Mouse (Mus musculus): ENCODE measurements at regions not wholly inside any gene's neighbourhood (a gene's known extent, or its start where the extent isn't known, plus 50 kb on each side); places are given as distances from the start of the nearest gene placed in this dataset.

DNA sequence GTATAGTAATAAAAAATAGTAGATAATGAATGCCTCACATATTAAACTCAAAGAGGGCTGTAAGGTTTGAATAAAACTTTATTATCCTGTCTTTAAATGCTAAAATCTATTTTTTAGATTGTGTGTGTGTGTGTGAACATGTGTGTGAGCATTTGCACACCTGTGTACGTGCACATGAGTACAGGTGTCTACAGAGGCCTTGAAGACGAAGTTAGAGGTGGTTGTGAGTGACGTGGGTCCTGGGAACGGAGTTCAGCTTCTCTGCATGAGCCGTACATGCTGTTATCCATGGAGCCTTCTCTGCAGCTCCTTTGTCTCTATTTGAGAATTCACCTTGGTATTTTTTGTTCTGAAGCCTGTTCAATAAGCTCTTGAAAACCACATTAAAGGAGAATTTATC lies 129.8 kb upstream of the Hmgn3 start:
- DNase-seq (ENCODE audit: low spot score in 2 of 2), result no peak

DNA sequence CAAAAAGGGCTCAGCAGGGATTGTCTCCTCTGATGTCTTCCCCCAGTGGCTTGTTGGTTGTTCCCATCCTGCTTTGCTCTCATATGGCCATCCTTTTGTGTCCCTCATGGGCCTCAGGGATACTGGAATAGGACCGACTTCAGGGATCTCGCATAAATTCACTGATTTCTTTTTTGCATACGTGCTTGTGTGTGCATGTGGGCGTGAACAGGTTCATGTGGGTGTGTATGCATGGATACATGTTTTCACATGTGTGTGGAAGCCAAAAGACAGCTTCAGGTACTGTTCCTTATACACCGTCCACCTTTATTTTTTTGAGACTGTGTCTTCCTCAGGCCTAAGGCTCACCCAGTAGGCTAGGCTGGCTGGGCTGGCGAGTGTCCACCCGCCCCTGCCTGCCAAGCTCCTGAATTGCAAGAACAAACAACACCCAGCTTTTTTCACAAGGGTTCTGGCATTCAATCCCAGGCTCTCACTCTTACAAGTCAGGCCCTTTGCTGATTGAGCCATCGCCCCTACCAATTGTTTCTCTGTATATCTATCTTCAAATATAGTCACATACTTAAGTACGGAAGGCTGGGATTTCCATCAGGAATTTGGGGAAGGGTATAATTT lies 127.0 kb upstream of the Hmgn3 start:
- DNase-seq (ENCODE audit: low spot score in 2 of 2), result no peak

DNA sequence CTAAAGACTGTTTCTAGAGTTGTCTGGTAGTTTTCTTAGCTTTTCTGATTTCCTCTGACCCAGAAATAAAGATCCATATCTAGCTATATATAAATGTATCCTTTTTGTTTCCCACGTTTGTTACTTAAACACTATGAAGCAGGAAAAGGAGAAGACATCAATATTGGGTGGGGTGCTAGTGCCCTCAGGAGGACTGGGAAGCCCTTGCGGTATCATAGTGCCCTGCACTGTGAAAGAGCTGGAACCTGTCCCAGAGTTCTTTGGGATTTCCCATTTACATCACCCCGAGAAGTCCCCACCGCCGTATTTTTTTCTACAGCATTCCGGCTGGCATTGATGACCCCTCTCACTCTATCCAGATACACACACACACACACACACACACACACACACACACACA lies 119.3 kb upstream of the Hmgn3 start:
- no peak for DNase-seq (ENCODE audit: low spot score in 2 of 2)

DNA sequence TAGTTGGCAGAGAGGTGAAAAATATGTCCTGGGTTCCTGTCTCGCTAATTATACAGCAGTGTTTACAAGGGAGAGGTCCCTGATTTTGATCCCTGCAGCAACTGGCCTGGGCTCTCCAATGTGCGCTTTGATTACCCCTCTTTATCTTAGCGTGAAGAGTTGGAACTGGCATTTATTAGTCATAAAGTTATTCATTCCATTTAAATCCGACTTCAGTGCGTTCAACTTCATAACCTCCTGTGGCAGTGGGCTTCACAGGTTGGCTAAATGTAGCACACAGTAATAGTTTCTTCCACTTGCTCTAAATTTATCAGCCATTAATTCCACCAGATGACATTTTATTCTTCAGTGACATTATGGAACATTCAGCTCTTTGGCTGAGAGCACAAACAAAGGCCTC lies 113.0 kb upstream of the Hmgn3 start:
- DNase-seq (ENCODE audit: low spot score in 2 of 2), result no peak

DNA sequence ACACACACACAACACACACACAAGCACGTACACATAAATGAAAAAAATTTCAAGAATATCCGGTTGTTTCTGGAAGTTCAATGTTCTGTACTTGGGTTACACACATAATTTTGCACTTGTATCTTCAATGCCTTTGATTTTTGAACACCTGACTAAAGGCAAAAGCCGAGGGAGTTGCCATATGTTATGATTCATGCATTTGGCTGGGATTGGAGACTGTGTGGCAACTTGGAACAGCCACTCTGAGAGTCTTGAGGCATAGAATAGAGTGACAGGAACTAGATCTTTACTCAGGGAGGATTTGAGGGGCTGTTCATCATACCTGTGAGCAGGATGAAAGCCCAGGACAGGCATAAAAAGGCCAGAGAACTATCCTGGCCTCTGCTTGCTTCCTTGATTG lies 112.5 kb upstream of the Hmgn3 start:
- DNase-seq (ENCODE audit: low spot score in 2 of 2), result no peak

DNA sequence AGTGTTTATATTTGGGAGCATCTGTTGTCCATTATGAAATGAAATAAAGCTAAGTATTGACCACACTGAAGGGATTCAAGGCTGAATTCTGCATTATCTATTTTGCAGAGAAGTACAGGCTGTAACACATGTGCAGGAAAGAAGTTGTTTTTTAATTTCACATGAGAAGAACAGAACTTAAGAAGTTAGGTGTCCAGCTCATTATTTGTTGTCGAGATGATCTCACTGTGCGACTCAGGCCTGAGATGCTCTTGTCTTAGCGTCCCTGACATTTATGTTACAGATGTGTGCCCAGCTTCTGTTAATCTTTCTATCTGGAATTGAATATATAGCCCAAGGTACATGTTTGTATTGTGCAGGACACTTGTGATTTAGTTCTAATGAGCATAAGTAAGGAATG lies 112.0 kb upstream of the Hmgn3 start:
- DNase-seq (ENCODE audit: low spot score in 2 of 2), result no peak

DNA sequence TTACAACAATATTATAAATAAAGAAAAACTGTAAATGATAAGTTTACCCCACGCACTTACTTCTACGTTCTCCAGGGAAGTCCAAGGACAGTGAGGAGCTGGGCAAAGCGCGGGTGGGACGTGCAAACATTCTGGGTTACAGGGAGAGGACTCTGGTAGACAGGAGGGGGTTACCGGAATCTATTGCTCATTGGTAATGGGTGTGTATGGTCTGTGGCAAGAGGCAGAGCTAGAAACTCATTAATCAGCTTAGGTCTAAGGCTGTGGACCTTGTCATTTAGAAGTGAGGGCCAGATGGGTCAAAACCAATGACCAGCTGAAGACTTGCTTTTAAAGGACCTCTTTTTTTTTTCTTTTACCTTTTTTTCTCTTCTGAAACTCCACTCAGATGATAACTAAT lies 107.9 kb upstream of the Hmgn3 start:
- DNase-seq (ENCODE audit: low spot score in 2 of 2), result no peak

DNA sequence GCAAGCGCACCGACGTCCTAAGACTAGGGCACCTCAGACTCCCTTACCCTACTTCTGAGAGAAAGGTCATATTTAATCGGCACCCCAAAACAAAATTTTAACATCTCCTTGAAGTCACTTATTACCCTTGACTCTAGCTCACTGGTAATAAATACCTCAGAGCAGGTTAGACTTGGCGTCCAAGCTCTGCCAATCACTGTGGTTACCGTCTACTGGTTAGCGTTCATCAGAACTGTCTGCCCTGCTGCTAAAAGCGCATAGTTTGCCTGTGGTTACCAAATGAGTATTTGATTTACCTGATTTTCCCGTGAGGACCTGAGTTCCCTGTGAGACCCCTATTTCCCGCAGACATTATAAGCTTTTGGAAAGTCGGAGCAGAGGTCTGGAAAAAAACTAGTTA lies 107.3 kb upstream of the Hmgn3 start:
- DNase-seq (ENCODE audit: low spot score in 2 of 2), result no peak

DNA sequence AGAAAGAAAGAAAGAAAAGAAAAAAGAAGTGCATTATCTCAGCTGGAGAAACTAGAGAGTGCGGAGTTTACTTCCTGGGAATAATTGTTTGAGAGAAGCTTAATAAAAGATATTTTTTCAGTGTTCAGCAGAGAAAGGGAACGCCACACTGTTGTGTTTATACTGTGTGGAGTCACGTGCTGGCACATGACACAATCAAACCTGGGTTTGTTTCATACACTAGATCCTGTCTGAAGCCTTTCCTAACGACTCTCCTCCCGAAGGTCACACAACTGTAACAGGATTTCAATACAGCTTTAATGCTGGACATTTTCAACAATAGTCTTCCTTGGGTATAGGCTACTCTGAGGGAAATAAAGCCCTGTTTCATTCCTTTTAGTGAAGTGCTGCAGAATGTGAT lies 105.3 kb upstream of the Hmgn3 start:
- DNase-seq (ENCODE audit: low spot score in 2 of 2), result no peak

DNA sequence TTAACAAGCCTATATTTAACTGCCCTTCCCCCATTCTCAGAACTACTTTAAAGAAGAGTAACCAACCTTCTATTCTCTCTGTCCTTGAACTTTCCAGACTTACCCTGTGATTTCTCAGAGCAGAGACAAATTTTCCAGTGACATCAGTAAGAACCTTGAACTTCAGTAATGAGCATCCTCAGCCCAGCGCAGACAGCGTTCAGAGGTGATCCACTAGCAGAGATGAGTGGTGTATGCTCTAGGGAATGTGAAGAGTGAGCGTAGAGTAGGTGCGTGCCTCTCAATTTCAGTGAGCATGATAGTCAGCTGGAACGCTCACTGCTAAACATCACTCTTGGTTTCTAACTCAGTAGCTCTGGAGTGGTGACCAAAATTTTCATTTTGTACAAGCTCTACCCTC lies 103.4 kb upstream of the Hmgn3 start:
- DNase-seq (ENCODE audit: low spot score in 2 of 2), result no peak

DNA sequence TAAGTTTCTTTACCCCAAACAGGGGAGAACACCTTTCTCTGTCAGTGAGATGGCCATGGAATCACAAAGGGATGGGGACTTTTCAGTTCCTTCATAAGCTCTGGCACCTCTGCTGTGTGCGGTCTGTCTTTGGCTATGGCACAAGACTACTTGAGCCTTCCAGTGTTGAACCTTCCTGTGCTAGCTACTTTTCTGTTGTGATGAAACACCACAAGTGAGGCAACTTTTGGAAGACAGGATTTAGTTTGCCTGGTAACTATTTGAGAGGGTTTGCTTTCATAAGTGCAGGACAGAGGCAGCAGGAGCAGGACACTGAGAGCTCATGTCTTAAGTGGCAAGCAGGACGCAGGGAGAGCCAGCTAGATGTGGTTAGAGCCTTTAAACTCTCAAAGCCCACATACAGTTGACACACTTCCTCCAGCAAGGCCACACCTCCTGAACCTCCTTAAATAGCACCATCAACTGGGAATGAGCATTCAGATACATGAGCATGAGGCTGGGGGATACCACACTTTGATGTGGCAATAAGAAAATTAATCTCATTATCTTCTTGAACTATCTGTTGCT lies 101.8 kb upstream of the Hmgn3 start:
- DNase-seq (ENCODE audit: low spot score in 2 of 2), result no peak

DNA sequence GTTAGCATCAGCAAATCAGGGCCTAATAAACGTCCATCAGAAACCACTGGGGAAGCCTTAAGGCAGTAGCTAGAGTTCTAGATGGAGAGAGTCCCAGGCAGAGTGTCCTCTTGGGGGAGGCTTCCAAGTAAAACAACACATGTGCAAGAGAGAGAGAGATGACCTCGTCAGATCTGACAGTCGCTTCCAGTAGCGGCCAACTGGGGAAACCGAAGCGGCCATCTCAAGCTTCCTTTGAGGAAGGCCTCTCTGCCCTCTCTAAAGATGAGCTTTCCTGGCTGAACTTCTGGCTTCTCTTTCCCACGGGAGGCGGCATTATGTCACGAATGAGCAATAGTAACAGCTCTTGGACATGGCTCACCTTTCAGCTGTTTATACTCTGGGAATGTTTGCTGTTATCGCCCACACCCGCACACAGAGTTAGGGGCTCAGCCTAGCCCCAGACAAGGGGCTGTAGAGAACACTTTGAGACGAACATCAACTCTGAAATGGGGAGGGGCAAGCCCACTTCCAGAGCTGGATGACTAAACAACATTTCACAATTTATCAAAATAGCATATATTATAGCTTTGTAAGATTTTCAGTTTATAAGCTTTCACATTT lies 100.7 kb upstream of the Hmgn3 start:
- no peak for DNase-seq (ENCODE audit: low spot score in 2 of 2)

DNA sequence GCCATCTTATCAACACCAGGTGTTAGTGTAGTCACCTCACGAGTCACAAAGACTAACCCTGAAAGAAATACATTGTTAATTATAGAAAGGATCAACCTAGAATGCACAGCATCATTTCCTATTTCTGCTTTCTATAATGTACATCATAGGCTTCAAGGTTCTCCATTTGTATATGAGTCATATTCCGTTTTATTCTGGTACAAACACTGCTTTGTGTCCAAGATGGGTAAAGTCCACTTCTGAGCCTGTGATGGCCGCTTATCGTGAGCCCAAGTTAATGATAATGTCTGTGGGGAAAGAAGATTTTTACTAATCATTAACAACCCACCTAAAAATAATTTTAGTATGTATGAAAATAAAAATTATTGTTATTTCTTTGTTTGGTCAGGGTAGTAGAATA lies 94.6 kb upstream of the Hmgn3 start:
- DNase-seq (ENCODE audit: low spot score in 2 of 2), result no peak

DNA sequence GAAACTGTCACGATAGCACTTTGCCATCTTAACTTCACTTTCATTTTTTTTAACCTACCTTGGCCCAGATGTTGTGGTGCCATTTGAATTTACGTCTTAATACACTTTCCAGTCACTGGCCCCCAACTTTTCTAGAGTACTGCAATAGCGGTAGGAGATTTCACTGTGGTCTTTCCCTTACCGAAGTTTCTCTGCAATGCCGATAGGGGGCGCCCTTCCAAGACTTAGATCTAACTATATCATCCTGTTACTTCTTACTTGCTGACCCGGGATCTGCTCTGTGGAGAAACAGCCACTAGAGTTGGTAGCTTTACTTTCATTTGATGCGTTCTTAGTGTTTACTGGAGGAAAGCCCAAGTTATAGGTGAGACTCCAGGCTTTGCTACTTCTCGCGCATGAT lies 92.6 kb upstream of the Hmgn3 start:
- DNase-seq (ENCODE audit: low spot score in 2 of 2), result no peak

DNA sequence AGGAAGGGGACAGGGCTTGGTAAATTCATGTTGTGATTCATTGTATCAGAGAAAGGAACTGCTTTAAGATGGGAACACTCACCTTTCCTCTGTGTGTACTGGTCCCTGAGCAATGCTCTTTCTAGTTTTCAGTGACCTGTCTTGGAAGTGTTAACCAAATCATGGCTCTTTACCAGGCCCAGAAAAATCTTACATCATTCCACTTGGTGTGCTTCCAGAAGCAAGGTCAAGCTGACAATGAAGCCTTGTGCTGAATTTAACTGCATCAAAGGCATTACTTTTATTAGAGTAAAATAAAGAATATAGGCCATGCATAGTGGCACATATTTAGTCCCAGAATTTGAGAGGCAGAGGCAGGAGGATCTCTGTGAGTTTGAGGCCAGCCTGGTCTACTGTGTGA lies 75.4 kb upstream of the Hmgn3 start:
- DNase-seq (ENCODE audit: low spot score in 2 of 2), result no peak

DNA sequence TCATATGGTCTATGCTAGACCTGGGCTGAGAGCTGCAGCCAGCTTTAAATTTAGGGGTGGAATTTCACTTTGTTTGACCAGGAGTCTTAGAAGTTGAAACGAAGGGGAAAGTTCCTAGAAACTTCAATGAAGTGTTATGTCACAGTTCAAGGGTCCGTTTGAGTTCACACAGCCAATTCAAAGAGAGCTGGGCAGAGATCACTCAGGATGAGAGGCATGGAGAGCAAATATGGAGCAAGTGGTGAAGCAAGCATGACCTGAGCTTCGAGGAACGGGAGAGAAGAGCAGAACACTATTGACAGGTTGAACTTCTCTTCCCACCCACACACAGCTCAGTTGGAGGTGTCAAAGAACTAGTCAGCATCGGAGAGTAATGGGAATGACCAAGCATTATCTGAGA lies 56.1 kb upstream of the Hmgn3 start:
- no peak for DNase-seq (ENCODE audit: low spot score in 2 of 2)

DNA sequence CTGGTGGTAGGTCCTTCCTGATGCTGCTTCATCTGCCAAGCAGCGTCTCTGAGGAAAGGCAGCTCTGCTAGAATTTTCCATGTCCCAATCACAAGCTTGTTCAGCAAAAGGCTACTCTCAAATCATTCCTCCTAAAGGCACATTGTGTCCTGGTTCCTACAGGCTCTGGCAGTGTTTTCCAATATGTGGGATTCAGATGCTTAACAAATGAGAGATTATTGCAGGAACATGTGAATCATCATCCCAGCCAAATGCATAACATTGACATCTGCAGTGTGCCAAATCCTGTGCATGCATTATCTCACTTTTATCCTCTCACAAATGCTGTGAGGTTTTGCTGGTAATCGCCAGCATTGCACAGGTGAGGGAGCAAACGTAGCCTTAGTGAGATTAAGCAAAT lies 53.3 kb upstream of the Hmgn3 start:
- DNase-seq (ENCODE audit: low spot score in 2 of 2), result no peak

DNA sequence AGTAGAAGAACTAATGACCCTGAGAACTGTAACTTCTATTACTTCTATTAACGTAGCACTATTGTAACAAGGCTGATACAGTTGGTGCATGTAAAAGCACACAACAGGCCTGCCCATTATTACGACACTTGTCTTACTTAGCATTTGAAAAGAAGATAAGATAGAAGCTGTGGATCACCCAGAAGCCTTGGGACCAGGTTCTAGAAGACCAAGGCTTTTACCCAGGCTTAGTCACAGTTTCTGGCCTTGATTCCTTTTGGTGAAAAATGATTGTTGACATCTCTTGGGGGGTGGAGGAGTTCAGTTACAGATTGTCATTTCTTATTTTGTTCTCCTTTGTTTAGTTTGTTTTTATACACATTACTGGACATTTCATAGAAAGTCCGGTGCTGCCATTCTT lies 52.7 kb upstream of the Hmgn3 start:
- no peak for DNase-seq (ENCODE audit: low spot score in 2 of 2)

DNA sequence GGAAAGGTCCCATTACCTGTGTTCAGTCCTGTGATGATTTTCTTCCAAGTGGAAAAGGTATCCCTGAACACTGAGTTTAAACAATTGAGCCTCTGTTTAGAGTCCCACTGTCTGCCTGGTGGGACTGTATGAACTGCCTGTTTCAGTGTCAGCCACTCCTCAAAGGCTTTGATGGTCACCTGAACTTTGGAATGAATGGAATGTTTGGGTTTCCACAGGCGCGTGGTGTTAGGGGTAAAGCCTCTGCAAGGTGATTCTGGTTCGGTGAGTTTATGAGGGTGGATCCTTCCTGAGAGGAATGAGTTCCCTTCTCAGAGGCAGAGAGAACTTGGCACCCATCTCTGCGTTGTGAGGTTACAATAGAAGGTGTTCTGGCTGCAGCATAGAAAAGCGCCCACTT lies 50.5 kb upstream of the Hmgn3 start:
- DNase-seq (ENCODE audit: low spot score in 2 of 2), result no peak

All from frontal cortex, postnatal 25 days (tissue).